12 mouse cellular contexts compared by ENCODE assay signal in genomic region chr2:137079721-137080320, GRCm38 (mm10). TPM values are rescaled to one million over a fixed set of nuclear protein-coding genes. Genes with fewer than 3 reads are reported as not detected.
A peak's percentile ranks its signal among the peaks of the same experiment; 100 is the strongest.
DNase-seq lines count a peak whose midpoint lies in the region; ATAC-seq lines count a peak whose summit lies in the region.
"Had no signal": no experiment of that assay in that cellular context is flagged by ENCODE, and none has a peak within 500 bp of the region (broad histone marks: within the 10 kb centered on the region; RNA-seq: fewer than 3 reads in every experiment).

No protein-coding gene starts in this region.

- no peak for DNase-seq in hindbrain, embryonic 11.5 days (ENCODE audit: low spot score)
- DNase-seq in kidney, postnatal 25 days: peak; percentile 56 to 72
- DNase-seq in cerebellum, adult 18-20 months: no peak
- no peak for DNase-seq in gastrocnemius, adult 18-20 months (ENCODE audit: low spot score)
- DNase-seq: cerebellum, postnatal 25 days; layer of hippocampus, postnatal 36 days; liver, embryonic 13.5 days had no signal

- 24% methylated on average over 10 of the region's 10 CpGs for WGBS in hindbrain, embryonic 11.5 days
- 26% methylated on average over 10 of the region's 10 CpGs for WGBS in hindbrain, embryonic 12.5 days
- WGBS in intestine, embryonic 15.5 days: 33% methylated on average over 10 of the region's 10 CpGs

- no peaks in the 10 kb centered on the region; the same call in 1 of the 2 replicates for H3K27me3 ChIP-seq in hindbrain, embryonic 11.5 days (ENCODE audit: control insufficient read depth, insufficient read depth, low read length)
- no peaks in the 10 kb centered on the region for H3K27me3 ChIP-seq in hindbrain, embryonic 12.5 days
- H3K27me3 ChIP-seq in intestine, embryonic 15.5 days (replicated peaks): no peaks in the 10 kb centered on the region
- H3K27me3 ChIP-seq: liver, embryonic 13.5 days had no signal

- 0 out of 2 replicates have a peak, but pooled peaks cover 8% of the 10 kb centered on the region for H3K36me3 ChIP-seq in hindbrain, embryonic 11.5 days (ENCODE audit: control insufficient read depth, insufficient read depth, low read length)
- H3K36me3 ChIP-seq in hindbrain, embryonic 12.5 days: peaks cover 16% of the 10 kb centered on the region
- H3K36me3 ChIP-seq in intestine, embryonic 15.5 days: peaks cover 4% of the 10 kb centered on the region; the same call in 1 of the 2 replicates
- H3K36me3 ChIP-seq: liver, embryonic 13.5 days had no signal

- 0 out of 2 replicates have a peak, but pooled peaks have one; percentile 26 for ATAC-seq in hindbrain, embryonic 11.5 days (ENCODE audit: low FRiP score)
- no peak for ATAC-seq in hindbrain, embryonic 12.5 days (ENCODE audit: low FRiP score)
- ATAC-seq in intestine, embryonic 15.5 days: 0 out of 2 replicates have a peak, but pooled peaks have one; percentile 28

- no peak overlapping the region for H3K4me2 ChIP-seq in hindbrain, embryonic 11.5 days (replicated peaks; ENCODE audit: low read depth, low read length)
- no peak overlapping the region for H3K4me2 ChIP-seq in hindbrain, embryonic 12.5 days (replicated peaks)
- H3K4me2 ChIP-seq in intestine, embryonic 15.5 days (replicated peaks): no peak overlapping the region
- H3K4me2 ChIP-seq: liver, embryonic 13.5 days had no signal

- H3K9me3 ChIP-seq in hindbrain, embryonic 11.5 days (ENCODE audit: control insufficient read depth, low read length): no peaks in the 10 kb centered on the region
- H3K9me3 ChIP-seq in hindbrain, embryonic 12.5 days (replicated peaks): no peaks in the 10 kb centered on the region
- no peaks in the 10 kb centered on the region for H3K9me3 ChIP-seq in intestine, embryonic 15.5 days
- H3K9me3 ChIP-seq: liver, embryonic 13.5 days had no signal

- no peak overlapping the region for H3K4me3 ChIP-seq in hindbrain, embryonic 11.5 days (ENCODE audit: low read depth, low read length)
- no peak overlapping the region for H3K4me3 ChIP-seq in hindbrain, embryonic 12.5 days
- no peak overlapping the region for H3K4me3 ChIP-seq in brown adipose tissue, adult 24 weeks (ENCODE audit: insufficient read depth, low read depth, low read length)
- H3K4me3 ChIP-seq in intestine, embryonic 15.5 days (replicated peaks): no peak overlapping the region
- H3K4me3 ChIP-seq: erythroblast, embryonic 14.5 days; liver, embryonic 13.5 days had no signal

- no peak overlapping the region for H3K27ac ChIP-seq in hindbrain, embryonic 11.5 days (ENCODE audit: low read depth, low read length)
- no peak overlapping the region for H3K27ac ChIP-seq in hindbrain, embryonic 12.5 days
- peak overlapping the region; percentile 15; the same call in 1 of the 2 replicates for H3K27ac ChIP-seq in brown adipose tissue, adult 24 weeks (replicated peaks; ENCODE audit: low read depth, low read length)
- H3K27ac ChIP-seq in intestine, embryonic 15.5 days: no peak overlapping the region
- H3K27ac ChIP-seq: liver, embryonic 13.5 days had no signal

- H3K9ac ChIP-seq in hindbrain, embryonic 11.5 days (ENCODE audit: low read depth, low read length): no peak overlapping the region
- H3K9ac ChIP-seq in hindbrain, embryonic 12.5 days: no peak overlapping the region
- no peak overlapping the region for H3K9ac ChIP-seq in intestine, embryonic 15.5 days
- H3K9ac ChIP-seq: liver, embryonic 13.5 days had no signal

- no peaks in the 10 kb centered on the region; the same call in 1 of the 2 replicates for H3K4me1 ChIP-seq in hindbrain, embryonic 11.5 days (replicated peaks; ENCODE audit: control insufficient read depth, insufficient read depth, low read length)
- H3K4me1 ChIP-seq in hindbrain, embryonic 12.5 days: peaks cover 13% of the 10 kb centered on the region
- peaks cover 27% of the 10 kb centered on the region for H3K4me1 ChIP-seq in brown adipose tissue, adult 24 weeks (ENCODE audit: control insufficient read depth, insufficient read depth, insufficient read length, low read length)
- peaks cover 11% of the 10 kb centered on the region; the same call in 1 of the 2 replicates for H3K4me1 ChIP-seq in intestine, embryonic 15.5 days (replicated peaks)
- H3K4me1 ChIP-seq: liver, embryonic 13.5 days had no signal

RNA-seq across cellular contexts. Expression of gene Jag1, which starts 36.6 kb away (rescaled TPM):
- polyA plus RNA-seq in hindbrain, embryonic 11.5 days (2014; fragmentation: Nextera tagmentation; extraction: Ambion mirVana): 21.3 and 22.1 TPM in 2 replicates
- polyA plus RNA-seq in hindbrain, embryonic 12.5 days (2016; fragmentation: Nextera tagmentation; extraction: Ambion mirVana): 31.6 and 34.0 TPM in 2 replicates
- 7.9 and 11.2 TPM in 2 replicates for polyA plus RNA-seq in brown adipose tissue, adult 24 weeks (2012; ENCODE audit: insufficient read depth, insufficient read length, missing spikeins)
- 15.8 and 18.3 TPM in 2 replicates for polyA plus RNA-seq in intestine, embryonic 15.5 days (2015; fragmentation: Nextera tagmentation; extraction: Ambion mirVana)
- 1 to 10 TPM; 3.9 to 6.8 TPM for total RNA-seq in gastrocnemius, adult 18-20 months (2021)
- total RNA-seq: megakaryocyte-erythroid progenitor cell, adult 5-6 weeks had no signal
- polyA plus RNA-seq: erythroblast, embryonic 14.5 days had no signal

Comparison
In these comparisons a context has a peak if more than half of its experiments do, and no peak if none do; other contexts are left out.
1. DNase-seq: peak in kidney, postnatal 25 days (2 of 2); none in hindbrain, embryonic 11.5 days (single experiment), cerebellum, adult 18-20 months (0 of 2) and gastrocnemius, adult 18-20 months (single experiment).